Mouse (Mus musculus): Measurements from ENCODE around the gene Ncaph2. TPM values are rescaled to one million over a fixed set of nuclear protein-coding genes. Genes with fewer than 3 reads are reported as not detected.
A peak's percentile ranks its signal among the peaks of the same experiment; 100 is the strongest.

Gene Ncaph2
- total RNA-seq, 2 experiments from 2014 or later: 50.5 to 55.8 TPM

- DNase-seq: no peak
These were observed 13.8 kb upstream of the Ncaph2 start for GRCm38 (mm10) chr15:89341678-89342077.

- no peak for DNase-seq
These were observed 12.2 kb upstream of the Ncaph2 start for GRCm38 (mm10) chr15:89343325-89343724.

- DNase-seq: no peak
These were observed 5.1 kb upstream of the Ncaph2 start for GRCm38 (mm10) chr15:89350447-89350846.

- no peak for DNase-seq
These were observed 4.2 kb upstream of the Ncaph2 start for GRCm38 (mm10) chr15:89351302-89351701.

GRCm38 (mm10) chr15:89352054-89352453 lies 3.5 kb upstream of the Ncaph2 start:
- no peak for DNase-seq

GRCm38 (mm10) chr15:89352795-89353194 lies 2.7 kb upstream of the Ncaph2 start:
- DNase-seq: no peak

- DNase-seq: no peak
These were observed 1.7 kb upstream of the Ncaph2 start for GRCm38 (mm10) chr15:89353837-89354236.

- DNase-seq: peak; percentile 12
These were observed 1.1 kb upstream of the Ncaph2 start for GRCm38 (mm10) chr15:89354455-89354854.

GRCm38 (mm10) chr15:89356372-89356771 lies 853 bp downstream of the Ncaph2 start:
- DNase-seq: peak; percentile 68

GRCm38 (mm10) chr15:89358784-89359183 lies 3.3 kb downstream of the Ncaph2 start:
- DNase-seq: no peak

- no peak for DNase-seq
These were observed 7.5 kb downstream of the Ncaph2 start for GRCm38 (mm10) chr15:89363051-89363450.

- DNase-seq: no peak
These were observed 9.6 kb downstream of the Ncaph2 start for GRCm38 (mm10) chr15:89365141-89365551.

- DNase-seq: no peak
These were observed 16.5 kb downstream of the Ncaph2 start for GRCm38 (mm10) chr15:89372068-89372467.

GRCm38 (mm10) chr15:89372536-89372935 lies 17.0 kb downstream of the Ncaph2 start:
- no peak for DNase-seq

- peak; percentile 88 for DNase-seq
These were observed 17.7 kb downstream of the Ncaph2 start for GRCm38 (mm10) chr15:89373027-89373761.

- peak; percentile 98 for DNase-seq
These were observed 18.3 kb downstream of the Ncaph2 start, which contains the start of gene Sco2 for GRCm38 (mm10) chr15:89373762-89374248. TSS of gene Sco2 (minus strand) at chr15:89373846.

- DNase-seq: no peak
These were observed 18.8 kb downstream of the Ncaph2 start for GRCm38 (mm10) chr15:89374340-89374739.

GRCm38 (mm10) chr15:89374801-89375534 lies 19.4 kb downstream of the Ncaph2 start:
- no peak for DNase-seq

GRCm38 (mm10) chr15:89376040-89376439 lies 20.5 kb downstream of the Ncaph2 start:
- no peak for DNase-seq

- no peak for DNase-seq
These were observed 21.4 kb downstream of the Ncaph2 start, which contains the start of gene Tymp for GRCm38 (mm10) chr15:89376957-89377356. TSS of gene Tymp (minus strand) at chr15:89377039.

GRCm38 (mm10) chr15:89377362-89377761 lies 21.8 kb downstream of the Ncaph2 start:
- DNase-seq: no peak

GRCm38 (mm10) chr15:89377938-89378828 lies 22.7 kb downstream of the Ncaph2 start:
- DNase-seq: peak; percentile 10

Measured in gastrocnemius, postnatal 10 days (tissue).